Mouse (Mus musculus) gastrocnemius, adult 2 months (tissue): ENCODE data around the gene Ilf3. TPM values are rescaled to one million over a fixed set of nuclear protein-coding genes. Genes with fewer than 3 reads are reported as not detected.
A peak's percentile ranks its signal among the peaks of the same experiment; 100 is the strongest.
"Not testable (repeated sequence)": the region's sequence is repeated elsewhere in the genome, so short reads cannot be mapped to it uniquely, and the experiment has no call there.

Experiments
- DNase-seq: peaks from one replicate; pipeline ENCODE4 v3.0.0; 2022
- H3K27ac ChIP-seq: fragments of 200-600 bp; 2 replicates; pipeline ENCODE4 v1.8.1; 2022; ENCODE audit warnings: mild to moderate bottlenecking
- H3K4me3 ChIP-seq: fragments of 200-600 bp; 2 replicates; pipeline ENCODE4 v1.8.1; 2022; ENCODE audit warnings: mild to moderate bottlenecking, moderate library complexity
- CTCF ChIP-seq: fragments of 200-600 bp; IDR thresholded peaks from 2 replicates; pipeline ENCODE4 v1.8.1; 2022; ENCODE audit warnings: antibody characterized with exemption, mild to moderate bottlenecking, moderate library complexity
- intact Hi-C: fragments of 180-260 bp; cut with DNase I; formaldehyde crosslinking; loops from one replicate; pipeline ENCODE4 v1.15.1; 2025
- long read RNA-seq, 2 experiments: library from polyadenylated mRNA; stranded (forward); transcript quantifications; one replicate each; pipeline ENCODE4 v2.0.0; 2021
- total RNA-seq, 2 experiments: library from RNA; stranded (reverse); gene quantifications; 2 replicates each; pipeline ENCODE4 v1.2.3; 2021

Ilf3 gene
- total RNA-seq = 10 to 100 TPM; 21.2 to 25.2 TPM
- long read RNA-seq, experiment 1, partial matches to known transcripts = 5 of 10 reads
- long read RNA-seq, experiment 1, other reads (novel, unspliced or antisense) = 2 of 10 reads
- long read RNA-seq, experiment 2, partial matches to known transcripts = 6 of 11 reads
- long read RNA-seq, experiment 2, other reads (novel, unspliced or antisense) = 3 of 11 reads

DNA sequence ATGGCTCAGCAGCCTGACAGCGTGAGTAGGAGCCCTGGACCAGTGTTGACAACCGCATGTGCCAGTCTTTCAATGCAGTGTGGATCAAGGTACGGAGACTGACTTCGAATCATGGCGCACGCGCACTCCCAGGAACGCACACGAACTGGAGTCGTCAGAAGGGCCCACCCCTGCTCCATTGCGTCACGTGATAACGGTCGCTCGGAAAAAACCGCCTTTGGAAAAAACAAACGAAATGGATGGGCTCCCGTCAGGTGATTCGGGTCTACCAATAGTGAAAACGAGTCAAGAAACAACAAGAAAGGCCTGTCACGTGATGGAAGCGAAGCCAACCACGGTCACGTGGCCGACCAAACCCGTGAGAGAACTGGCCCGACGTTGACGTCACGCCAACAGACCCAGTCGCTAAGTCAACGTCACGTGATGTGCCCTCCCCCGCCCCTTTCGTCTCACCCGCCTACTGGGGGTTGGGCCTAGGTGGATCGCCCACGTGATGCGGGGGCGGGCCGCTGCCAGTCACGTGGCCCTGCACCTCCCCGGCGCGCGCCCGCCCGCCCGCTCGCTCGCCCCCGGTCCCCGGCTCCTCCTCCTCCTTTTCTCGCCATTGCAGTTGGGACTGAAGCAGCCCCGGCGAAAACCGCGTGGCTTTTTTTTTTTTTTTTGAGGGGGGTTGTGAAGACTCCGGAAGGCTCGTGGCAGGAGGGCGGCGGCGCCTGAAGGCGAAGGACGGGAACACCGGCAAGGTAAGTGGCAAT, at the start of gene Ilf3:
Ilf3 (plus strand) TSS at position 515 of the 755 bp plus-strand sequence.
- intact Hi-C loops = loop anchor here (2.0 kb wide), 1 partner anchor 99 kb away; no protein-coding TSS in a partner anchor
- peak within 1 kb of the TSS; percentile 94 for H3K27ac ChIP-seq
- no peak for TF ChIP-seq CTCF
- DNase-seq = peak; percentile 100
- peak within 1 kb of the TSS; percentile 95 for H3K4me3 ChIP-seq

DNA sequence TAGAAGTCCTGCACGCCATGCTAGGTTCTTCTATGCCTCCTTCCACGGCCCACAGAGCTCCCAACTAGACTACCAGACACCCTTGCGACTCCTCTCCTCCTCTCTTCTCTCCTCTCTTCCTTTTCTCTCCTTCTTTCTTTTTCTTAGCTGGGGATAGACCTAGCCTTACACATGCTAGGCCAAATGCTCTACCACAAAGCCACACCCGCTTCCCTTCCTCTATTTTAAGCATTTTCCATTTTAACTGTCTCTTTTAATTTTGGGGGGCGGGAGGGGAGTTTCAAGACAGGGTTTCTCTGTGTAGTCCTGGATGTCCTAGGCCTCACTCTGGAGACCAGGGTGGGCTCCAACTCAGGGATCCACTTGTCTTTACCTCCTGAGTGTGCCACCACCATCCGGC, 48.9 kb upstream of the Ilf3 start:
- DNase-seq = no peak
- Histone ChIP-seq H3K27ac (no peak overlapping the region), H3K4me3 (no peak overlapping the region)
- TF ChIP-seq CTCF = no peak
- intact Hi-C loops = no loop called here

- intact Hi-C loops = no loop called here
- Histone ChIP-seq H3K4me3 (no peak overlapping the region), H3K27ac (no peak overlapping the region)
- peak; percentile 28; the same call in 1 of the 2 replicates for TF ChIP-seq CTCF
- no peak for DNase-seq
Measured at GRCm38 (mm10) chr9:21319503-21319902, 48.2 kb upstream of the Ilf3 start.

GRCm38 (mm10) chr9:21320280-21320618, 47.4 kb upstream of the Ilf3 start:
- DNase-seq = no peak
- intact Hi-C loops = loop anchor here (2.0 kb wide), 1 partner anchor 17 kb away; no protein-coding TSS in a partner anchor
- peak overlapping the region; percentile 90 for H3K4me3 ChIP-seq
- peak; percentile 10; the same call in 1 of the 2 replicates for TF ChIP-seq CTCF
- peak overlapping the region; percentile 92 for H3K27ac ChIP-seq

DNA sequence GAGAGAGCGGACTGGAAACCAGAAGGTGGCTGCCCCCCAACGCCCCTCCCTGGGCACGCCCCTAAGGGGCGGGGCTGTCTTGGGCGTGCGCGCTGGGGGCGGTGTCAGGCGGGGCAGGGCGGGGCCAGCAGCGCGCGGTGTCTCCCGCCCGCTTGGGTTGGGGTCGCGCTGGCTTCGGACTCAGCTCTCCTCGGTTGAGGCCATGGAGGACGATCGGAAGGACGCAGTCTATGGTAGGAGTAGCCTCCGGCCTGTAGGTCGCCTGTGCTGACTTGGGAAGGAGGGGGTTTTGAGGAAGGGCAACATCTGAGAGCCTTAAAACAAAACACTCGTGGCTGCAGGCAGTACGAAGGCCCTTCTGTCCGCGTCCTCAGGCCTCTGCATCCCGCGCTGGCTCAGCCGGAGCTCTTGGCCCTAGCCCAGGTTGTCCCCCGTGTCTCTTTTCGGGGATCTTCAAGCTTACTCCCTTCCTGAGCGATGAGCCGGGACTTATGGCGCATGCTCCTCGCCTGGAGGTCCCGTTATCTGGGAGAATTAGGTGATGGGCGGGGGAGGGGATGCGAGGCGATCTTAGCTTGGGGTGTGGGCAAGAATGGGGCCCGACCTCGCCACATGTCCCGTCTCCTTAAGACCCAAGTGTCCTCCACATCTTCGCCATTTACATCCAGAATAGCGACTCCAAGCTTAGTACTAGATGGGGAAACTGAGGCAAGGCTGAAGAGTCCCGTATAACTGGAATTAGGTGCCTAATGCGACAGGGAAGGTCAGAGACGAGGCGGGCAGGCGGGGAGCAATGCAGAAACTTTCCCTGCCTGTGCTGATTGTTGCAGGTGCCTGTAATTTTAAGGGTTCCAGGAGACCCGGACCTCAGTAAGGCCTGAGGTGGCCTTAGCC, 46.8 kb upstream of the Ilf3 start, which contains the start of gene Slc44a2:
Slc44a2 (plus strand) TSS at position 80 of the 894 bp plus-strand sequence.
- Histone ChIP-seq H3K27ac (peak within 1 kb of the TSS; percentile 92), H3K4me3 (peak within 1 kb of the TSS; percentile 90)
- intact Hi-C loops = loop anchor here (2.0 kb wide), 1 partner anchor 16 kb away; no protein-coding TSS in a partner anchor
- peak; percentile 92 for DNase-seq
- no peak for TF ChIP-seq CTCF

GRCm38 (mm10) chr9:21321513-21321835, 46.2 kb upstream of the Ilf3 start:
- intact Hi-C loops = loop anchor here (2.0 kb wide), 1 partner anchor 15 kb away; no protein-coding TSS in a partner anchor
- DNase-seq = peak; percentile 55
- TF ChIP-seq CTCF = no peak
- Histone ChIP-seq H3K4me3 (peak overlapping the region; percentile 90), H3K27ac (peak overlapping the region; percentile 92)

GRCm38 (mm10) chr9:21322211-21322916, 45.3 kb upstream of the Ilf3 start:
- peak overlapping the region; percentile 92 for H3K27ac ChIP-seq
- TF ChIP-seq CTCF = no peak; the same call in 1 of the 2 replicates
- H3K4me3 ChIP-seq = peak overlapping the region; percentile 90
- intact Hi-C loops = no loop called here
- no peak for DNase-seq

DNA sequence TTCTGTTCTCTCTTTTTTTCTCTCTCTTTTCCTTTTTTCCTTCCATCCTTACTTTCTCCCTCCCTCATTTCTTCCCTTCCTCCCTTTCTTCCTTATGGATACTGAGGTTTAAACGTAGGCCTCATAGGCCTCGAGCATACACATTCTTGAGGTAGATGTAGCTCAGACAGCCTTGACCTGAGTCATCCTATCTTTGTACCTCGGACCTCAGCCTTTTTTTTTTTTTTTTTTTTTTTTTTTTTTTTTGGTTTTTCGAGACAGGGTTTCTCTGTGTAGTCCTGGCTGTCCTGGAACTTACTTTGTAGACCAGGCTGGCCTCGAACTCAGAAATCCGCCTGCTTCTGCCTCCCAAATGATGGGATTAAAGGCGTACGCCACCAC, 44.8 kb upstream of the Ilf3 start:
- H3K27ac ChIP-seq = peak overlapping the region; percentile 92
- intact Hi-C loops, H3K4me3 ChIP-seq, DNase-seq: not testable (repeated sequence)

DNA sequence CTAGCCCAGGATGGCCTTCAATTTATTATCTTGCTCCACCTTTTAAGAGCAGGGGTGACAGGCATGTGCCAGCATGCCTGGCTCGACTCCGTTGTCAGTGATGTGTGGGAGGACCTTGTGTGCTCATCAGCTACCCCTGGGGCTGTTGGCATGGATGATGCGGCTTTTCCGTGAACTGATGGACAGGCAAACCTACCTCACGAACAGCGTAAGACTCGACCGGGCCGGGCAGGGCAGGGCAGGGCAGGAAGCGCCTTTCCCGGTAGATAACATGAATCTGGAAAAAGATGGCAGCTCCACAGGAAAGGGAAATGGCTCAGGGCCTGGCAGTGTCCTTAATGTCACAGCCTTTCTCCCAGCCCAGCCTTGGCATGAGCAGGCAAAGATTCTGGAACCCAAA, 43.4 kb upstream of the Ilf3 start:
- DNase-seq = no peak
- peak overlapping the region; percentile 92 for H3K27ac ChIP-seq
- TF ChIP-seq CTCF = no peak
- H3K4me3 ChIP-seq = no peak overlapping the region
- intact Hi-C loops = no loop called here

- Histone ChIP-seq H3K27ac (peak overlapping the region; percentile 78), H3K4me3 (no peak overlapping the region)
- no peak for DNase-seq
- no peak for TF ChIP-seq CTCF
- intact Hi-C loops = no loop called here
Measured at GRCm38 (mm10) chr9:21327569-21327968, 40.1 kb upstream of the Ilf3 start.

DNA sequence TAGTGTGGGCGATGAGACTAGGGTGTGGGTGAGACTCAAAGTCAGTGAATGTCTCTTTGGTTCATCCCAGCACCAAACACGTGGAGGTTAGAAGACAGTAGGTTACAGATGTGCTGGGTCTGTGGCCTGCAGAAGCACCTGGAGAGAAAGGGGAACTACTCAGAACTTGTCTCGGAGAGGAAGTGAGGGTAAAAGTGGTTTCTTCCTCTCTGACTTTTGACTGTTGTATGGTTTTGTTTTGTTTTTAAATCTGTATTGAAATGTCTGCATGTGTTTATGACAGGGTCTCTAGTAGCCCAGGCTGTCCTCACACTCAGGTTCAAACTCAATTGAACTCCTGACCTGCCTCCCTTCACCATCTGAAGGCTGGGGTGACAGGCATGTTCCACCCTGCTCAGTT, 39.6 kb upstream of the Ilf3 start:
- no peak overlapping the region for H3K4me3 ChIP-seq
- no peak for DNase-seq
- intact Hi-C loops = no loop called here
- H3K27ac ChIP-seq = peak overlapping the region; percentile 78
- no peak for TF ChIP-seq CTCF

DNA sequence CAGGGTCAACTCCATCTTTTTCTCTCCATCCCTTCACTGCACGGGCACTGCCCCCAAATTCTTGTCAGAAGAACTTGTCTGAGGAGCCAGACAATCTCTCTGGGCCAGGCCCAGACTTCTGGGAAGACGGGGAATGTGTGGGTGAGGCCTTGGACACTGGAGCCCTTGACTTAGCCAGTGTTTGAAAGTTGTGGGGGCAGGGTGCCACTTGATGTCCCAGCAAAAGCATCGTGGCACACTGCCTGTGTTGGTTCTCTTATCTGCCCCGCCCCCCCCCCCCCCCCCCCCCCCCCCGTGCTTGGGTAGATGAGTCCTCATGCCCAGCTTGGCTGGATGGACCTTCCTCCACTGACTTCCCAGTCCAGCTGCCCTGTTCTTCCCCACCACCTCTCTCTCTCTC, 38.6 kb upstream of the Ilf3 start:
- Histone ChIP-seq H3K4me3 (no peak overlapping the region), H3K27ac (peak overlapping the region; percentile 78)
- intact Hi-C loops = no loop called here
- TF ChIP-seq CTCF = no peak
- DNase-seq = peak; percentile 77
